Mouse (Mus musculus): ENCODE data around the gene Gm4297. TPM values are rescaled to one million over a fixed set of nuclear protein-coding genes. Genes with fewer than 3 reads are reported as not detected.
"Not testable (repeated sequence)": the region's sequence is repeated elsewhere in the genome, so short reads cannot be mapped to it uniquely, and the experiment has no call there.

The Gm4297 gene
- not detected for total RNA-seq (2021)
- long read RNA-seq, experiment 1: 0 reads
- long read RNA-seq, experiment 2: 0 reads

GRCm38 (mm10) chrX:24574795-24575194 lies at the start of gene Gm4297:
Gm4297 (minus strand) TSS chrX:24574895.
- intact Hi-C loops (cut with DNase I); DNase-seq (ENCODE audit: extremely low spot score in 1 of 2, low spot score in 2 of 2); H3K4me3 ChIP-seq; H3K27ac ChIP-seq: not testable (repeated sequence)

Small RNA genes lying within 50 kb of the gene (microRNA-seq; reads per million reads assigned to microRNA genes)
- 0 reads per million in 2 experiments for gene Gm27839
- gene Gm27910: 0 reads per million in 2 experiments

Other genes starting within 250 kb of the Gm4297 start
- gene Gm5934, start 74.1 kb downstream of the Gm4297 start, total RNA-seq (2021): not detected
- gene Gm5935, start 200.3 kb upstream of the Gm4297 start, total RNA-seq (2021): not detected

Data from left cerebral cortex, adult 2 months (tissue).